Mouse (Mus musculus): Measurements from ENCODE around the gene Arid4a. TPM values are rescaled to one million over a fixed set of nuclear protein-coding genes. Genes with fewer than 3 reads are reported as not detected.
A peak's percentile ranks its signal among the peaks of the same experiment; 100 is the strongest.

Gene Arid4a
- polyA plus RNA-seq, 1 experiment from 2014 or later, result 43.9 TPM

DNA sequence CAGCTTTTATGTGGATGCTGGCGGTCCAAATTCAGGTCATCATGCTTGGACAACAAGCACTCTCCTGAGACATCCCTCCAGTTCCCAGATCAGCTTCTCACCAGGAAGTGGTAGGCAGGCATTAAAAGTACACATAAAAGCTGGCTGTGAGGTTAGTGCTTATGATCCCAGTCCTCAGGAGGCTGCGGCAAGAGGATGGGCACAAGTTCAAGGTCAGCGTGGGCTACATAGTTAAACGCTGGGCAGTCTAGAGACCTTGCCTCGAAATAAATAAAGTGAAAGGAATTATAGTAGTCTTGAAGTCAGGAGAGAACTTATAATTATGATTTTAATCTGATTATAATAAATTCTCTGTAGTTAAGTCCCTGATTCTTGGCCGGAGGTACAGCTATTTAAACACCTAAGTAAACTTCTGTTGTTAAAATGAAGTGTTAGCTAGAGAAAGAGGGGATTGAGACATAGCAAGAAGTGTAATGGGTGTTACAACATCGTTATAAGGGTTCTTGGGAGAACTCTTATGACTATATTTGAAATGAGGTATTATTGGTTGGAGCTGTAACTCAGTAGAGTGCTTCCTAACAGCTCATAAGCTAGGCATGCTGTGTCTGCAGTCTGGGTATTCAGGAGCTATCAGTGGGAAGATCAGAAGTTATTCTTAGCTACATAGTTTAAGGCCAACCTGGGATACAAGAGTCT, 30.8 kb upstream of the Arid4a start:
- no peak overlapping the region for H3K9ac ChIP-seq (replicated peaks)
- no peak for ATAC-seq (ENCODE audit: low FRiP score)
- no peak overlapping the region for H3K4me3 ChIP-seq (replicated peaks)
- H3K27ac ChIP-seq (replicated peaks), result no peak overlapping the region
- H3K36me3 ChIP-seq, result peaks cover 68% of the 10 kb centered on the region
- H3K9me3 ChIP-seq (replicated peaks), result no peaks in the 10 kb centered on the region
- WGBS, result 95% methylated on average over 7 of the region's 7 CpGs
- no peaks in the 10 kb centered on the region for H3K4me1 ChIP-seq
- H3K27me3 ChIP-seq (replicated peaks), result no peaks in the 10 kb centered on the region
- H3K4me2 ChIP-seq, result no peak overlapping the region

DNA sequence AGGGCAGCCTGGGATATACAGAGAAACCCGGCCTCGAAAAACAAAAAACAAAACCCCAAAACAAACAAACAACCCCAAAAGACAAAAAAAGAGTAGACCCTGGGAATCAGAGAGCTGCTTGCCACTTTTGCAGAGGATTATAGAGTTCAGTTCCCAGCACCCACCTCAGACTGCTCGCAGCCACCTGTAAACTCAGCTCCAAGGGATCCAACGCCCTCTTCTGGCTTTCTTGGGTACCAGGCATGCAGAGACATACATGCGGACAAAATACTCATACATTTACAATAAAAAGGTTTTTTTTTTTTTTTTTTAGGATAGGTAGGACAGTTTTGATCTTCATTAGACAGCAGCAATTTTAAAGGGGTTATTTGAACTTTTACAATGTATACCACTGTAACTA, 18.6 kb upstream of the Arid4a start:
- peaks cover 7% of the 10 kb centered on the region; the same call in 1 of the 2 replicates for H3K4me1 ChIP-seq
- no peak overlapping the region for H3K4me2 ChIP-seq
- WGBS, result 90% methylated on average over 5 of the region's 5 CpGs
- H3K4me3 ChIP-seq (replicated peaks), result no peak overlapping the region
- no peaks in the 10 kb centered on the region for H3K27me3 ChIP-seq (replicated peaks)
- no peak for ATAC-seq (ENCODE audit: low FRiP score)
- H3K9me3 ChIP-seq (replicated peaks), result no peaks in the 10 kb centered on the region
- no peak overlapping the region for H3K9ac ChIP-seq (replicated peaks)
- H3K27ac ChIP-seq (replicated peaks), result no peak overlapping the region
- peaks cover 34% of the 10 kb centered on the region for H3K36me3 ChIP-seq

DNA sequence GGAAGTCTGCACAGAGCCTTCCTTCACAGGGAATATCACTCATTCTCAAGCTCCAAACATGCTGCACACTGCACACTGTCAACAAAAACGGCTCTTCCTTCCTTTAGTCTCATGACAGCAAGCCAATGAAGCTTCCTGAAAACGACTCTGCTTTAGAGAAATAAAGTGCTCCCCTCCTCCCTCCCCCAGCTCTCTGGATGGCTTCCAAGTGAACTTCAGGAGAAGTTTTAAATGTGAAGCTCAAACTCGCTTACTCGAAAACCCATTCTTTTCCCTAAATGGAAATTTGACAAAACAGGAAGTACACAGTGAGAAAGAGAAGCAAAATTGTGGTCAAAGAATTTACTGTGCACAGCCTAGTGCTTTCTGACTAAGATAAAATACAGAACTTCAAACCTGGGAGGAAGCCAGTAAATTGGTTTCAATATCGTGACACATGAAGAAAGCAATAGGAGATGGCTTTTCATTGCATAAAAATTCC, 16.3 kb upstream of the Arid4a start:
- Histone ChIP-seq H3K27ac (replicated peaks) (peak overlapping the region; percentile 10; the same call in 1 of the 2 replicates), H3K9ac (replicated peaks) (no peak overlapping the region), H3K4me3 (replicated peaks) (no peak overlapping the region), H3K27me3 (replicated peaks) (no peaks in the 10 kb centered on the region), H3K4me1 (peaks cover 7% of the 10 kb centered on the region; the same call in 1 of the 2 replicates), H3K4me2 (no peak overlapping the region), H3K9me3 (replicated peaks) (no peaks in the 10 kb centered on the region), H3K36me3 (peaks cover 31% of the 10 kb centered on the region)
- 49% methylated on average over 5 of the region's 5 CpGs for WGBS
- no peak for ATAC-seq (ENCODE audit: low FRiP score)

DNA sequence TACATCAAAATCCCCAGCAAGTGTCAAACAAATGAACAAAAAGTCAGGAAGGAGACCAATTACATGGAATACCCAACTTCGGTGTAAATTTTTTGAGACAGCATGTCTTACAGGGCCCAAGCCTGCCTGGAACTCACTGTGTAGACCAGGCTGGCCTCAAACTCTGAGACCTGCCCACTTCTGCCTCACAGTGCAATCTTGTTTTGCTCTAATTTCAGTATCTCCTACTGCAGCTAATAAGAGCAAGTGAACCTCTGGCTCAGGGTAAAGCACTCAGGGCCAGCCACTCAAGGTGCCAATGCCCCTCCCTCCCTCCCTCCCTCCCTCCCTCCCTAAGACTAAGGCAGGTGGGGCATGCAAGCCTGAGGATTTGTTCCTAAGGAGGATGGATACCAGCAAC, 15.4 kb upstream of the Arid4a start:
- Histone ChIP-seq H3K9me3 (replicated peaks) (no peaks in the 10 kb centered on the region), H3K27ac (replicated peaks) (no peak overlapping the region), H3K36me3 (peaks cover 35% of the 10 kb centered on the region), H3K27me3 (replicated peaks) (no peaks in the 10 kb centered on the region), H3K4me2 (no peak overlapping the region), H3K4me1 (peaks cover 7% of the 10 kb centered on the region; the same call in 1 of the 2 replicates), H3K9ac (replicated peaks) (no peak overlapping the region), H3K4me3 (replicated peaks) (no peak overlapping the region)
- 80% methylated on average over 1 of the region's 1 CpGs for WGBS
- ATAC-seq (ENCODE audit: low FRiP score), result no peak

DNA sequence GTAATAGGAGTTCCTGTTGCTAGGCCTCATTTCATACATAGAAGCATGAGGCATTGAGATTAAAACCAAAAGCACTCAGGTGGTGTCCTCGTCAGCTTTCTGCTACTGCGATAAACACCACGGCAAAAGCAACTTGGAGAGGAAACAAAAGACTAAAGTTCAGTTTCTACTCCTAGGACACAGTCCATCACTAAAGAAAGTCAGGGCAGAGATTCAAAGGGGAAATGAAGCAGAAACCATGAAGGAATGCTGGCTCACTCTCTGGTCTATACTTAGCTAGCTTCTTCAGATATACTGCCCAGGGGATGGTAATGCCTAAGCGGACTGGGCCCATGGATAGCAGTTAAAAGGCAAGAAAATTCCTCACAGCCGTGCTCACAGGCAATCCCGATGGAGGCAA, 14.3 kb upstream of the Arid4a start:
- no peak overlapping the region for H3K9ac ChIP-seq (replicated peaks)
- no peak overlapping the region for H3K27ac ChIP-seq (replicated peaks)
- no peak overlapping the region for H3K4me3 ChIP-seq (replicated peaks)
- H3K4me1 ChIP-seq, result peaks cover 7% of the 10 kb centered on the region; the same call in 1 of the 2 replicates
- H3K4me2 ChIP-seq, result no peak overlapping the region
- H3K9me3 ChIP-seq (replicated peaks), result no peaks in the 10 kb centered on the region
- no peaks in the 10 kb centered on the region for H3K27me3 ChIP-seq (replicated peaks)
- WGBS, result 57% methylated on average over 6 of the region's 6 CpGs
- no peak for ATAC-seq (ENCODE audit: low FRiP score)
- H3K36me3 ChIP-seq, result peaks cover 35% of the 10 kb centered on the region

DNA sequence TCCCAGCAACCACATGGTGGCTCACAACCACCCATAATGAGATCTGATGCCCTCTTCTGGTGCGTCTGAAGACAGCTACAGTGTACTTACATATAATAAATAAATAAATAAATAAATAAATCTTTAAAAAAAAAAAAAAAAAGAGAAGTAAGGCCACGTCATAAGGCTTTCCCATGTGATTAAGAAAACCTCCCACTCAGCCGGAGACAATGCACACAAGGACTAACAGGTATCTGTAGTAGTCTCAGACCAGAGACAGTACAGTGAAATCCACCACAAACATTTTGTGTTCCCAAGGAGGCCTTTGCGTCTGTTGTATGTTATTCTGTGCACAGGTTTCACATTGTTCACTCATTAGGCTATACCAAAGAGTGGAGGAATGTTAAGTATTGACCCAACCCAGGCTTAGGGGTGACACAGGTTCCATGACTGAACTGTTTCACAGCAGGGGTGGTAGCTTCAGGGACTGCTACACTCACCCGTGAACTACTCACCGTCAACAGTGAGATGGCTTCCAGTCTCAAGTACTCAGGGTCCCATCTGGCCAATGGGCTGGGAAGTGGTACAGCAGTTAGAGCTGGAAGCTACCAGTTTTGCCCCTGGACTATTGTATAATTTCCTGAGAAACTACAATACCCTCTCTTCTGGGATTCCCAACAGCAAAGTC, 11.9 kb upstream of the Arid4a start:
- WGBS, result 90% methylated on average over 5 of the region's 6 CpGs
- Histone ChIP-seq H3K4me3 (replicated peaks) (no peak overlapping the region), H3K27me3 (replicated peaks) (no peaks in the 10 kb centered on the region), H3K9ac (replicated peaks) (no peak overlapping the region), H3K4me1 (peaks cover 4% of the 10 kb centered on the region; the same call in 1 of the 2 replicates), H3K9me3 (replicated peaks) (no peaks in the 10 kb centered on the region), H3K36me3 (peaks cover 49% of the 10 kb centered on the region), H3K27ac (replicated peaks) (no peak overlapping the region), H3K4me2 (no peak overlapping the region)
- no peak for ATAC-seq (ENCODE audit: low FRiP score)

DNA sequence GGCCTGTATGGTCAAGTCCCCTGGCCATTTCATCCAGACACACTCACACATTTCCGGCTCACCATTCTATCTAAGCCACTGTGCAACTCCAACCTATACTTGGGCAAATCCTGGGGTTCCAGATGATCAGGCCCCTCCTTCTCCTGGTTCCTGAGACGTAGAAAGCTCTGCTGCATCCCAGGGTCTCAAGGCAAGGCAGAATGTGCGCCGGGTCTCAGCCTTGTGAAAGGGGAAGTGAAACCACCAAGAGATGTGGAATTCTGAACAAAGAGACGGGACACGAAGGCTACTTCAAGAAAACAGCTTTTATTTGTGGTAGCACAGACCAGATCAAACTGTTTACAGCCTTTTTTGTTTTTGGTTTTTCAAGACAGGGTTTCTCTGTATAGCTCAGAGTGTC, 9.6 kb upstream of the Arid4a start:
- Histone ChIP-seq H3K27me3 (replicated peaks) (no peaks in the 10 kb centered on the region), H3K36me3 (peaks cover 59% of the 10 kb centered on the region), H3K9ac (replicated peaks) (no peak overlapping the region), H3K4me3 (replicated peaks) (no peak overlapping the region), H3K4me2 (no peak overlapping the region), H3K4me1 (no peaks in the 10 kb centered on the region), H3K27ac (replicated peaks) (no peak overlapping the region), H3K9me3 (replicated peaks) (no peaks in the 10 kb centered on the region)
- ATAC-seq (ENCODE audit: low FRiP score), result no peak
- 95% methylated on average over 6 of the region's 6 CpGs for WGBS

DNA sequence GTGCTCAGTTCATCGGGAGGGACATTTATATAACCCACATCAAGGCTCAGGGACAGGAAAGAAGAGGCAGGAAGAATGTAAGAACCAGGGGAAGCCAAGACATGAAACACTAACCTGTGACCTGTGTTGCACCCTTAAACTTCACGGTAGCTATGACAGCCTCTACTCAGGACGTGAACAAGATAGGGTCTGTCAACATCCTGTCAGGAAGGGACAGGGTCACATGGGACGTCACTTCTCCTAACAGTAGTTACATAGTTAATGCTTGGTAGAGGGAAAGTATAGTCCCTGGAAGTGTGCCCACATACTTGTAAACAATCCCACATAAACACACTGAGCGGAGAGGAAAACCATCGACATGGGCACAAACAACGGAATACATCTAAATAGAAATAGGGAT, 8.9 kb upstream of the Arid4a start:
- H3K9ac ChIP-seq (replicated peaks), result no peak overlapping the region
- H3K36me3 ChIP-seq, result peaks cover 61% of the 10 kb centered on the region
- H3K9me3 ChIP-seq (replicated peaks), result no peaks in the 10 kb centered on the region
- no peak overlapping the region for H3K4me3 ChIP-seq (replicated peaks)
- no peak for ATAC-seq (ENCODE audit: low FRiP score)
- no peaks in the 10 kb centered on the region for H3K27me3 ChIP-seq (replicated peaks)
- no peak overlapping the region for H3K4me2 ChIP-seq
- WGBS, result 93% methylated on average over 7 of the region's 7 CpGs
- no peak overlapping the region for H3K27ac ChIP-seq (replicated peaks)
- H3K4me1 ChIP-seq, result peaks cover 2% of the 10 kb centered on the region

DNA sequence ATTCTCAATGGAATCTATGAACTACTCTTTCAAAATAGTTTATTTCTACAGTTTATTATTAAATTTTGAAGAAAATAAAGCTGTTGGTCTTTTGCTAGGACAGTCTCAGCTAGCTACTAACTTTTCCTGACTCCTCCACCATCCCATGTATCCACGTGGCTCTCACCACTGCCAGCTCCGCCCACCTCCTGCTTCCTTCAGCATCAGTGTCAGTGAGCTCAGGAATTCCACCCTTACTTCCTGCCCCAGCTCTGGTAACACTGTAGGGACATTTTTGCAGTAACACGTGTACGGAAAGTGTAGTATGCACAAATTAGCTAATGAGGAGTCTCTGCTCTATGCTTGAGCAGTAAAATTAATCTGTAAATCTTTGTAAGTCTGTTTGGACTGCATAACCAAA, 6.0 kb upstream of the Arid4a start:
- H3K9me3 ChIP-seq (replicated peaks), result no peaks in the 10 kb centered on the region
- no peaks in the 10 kb centered on the region for H3K27me3 ChIP-seq (replicated peaks)
- H3K9ac ChIP-seq (replicated peaks), result no peak overlapping the region
- H3K4me3 ChIP-seq (replicated peaks), result no peak overlapping the region
- ATAC-seq (ENCODE audit: low FRiP score), result no peak
- 78% methylated on average over 4 of the region's 4 CpGs for WGBS
- peaks cover 60% of the 10 kb centered on the region for H3K36me3 ChIP-seq
- H3K4me2 ChIP-seq, result no peak overlapping the region
- H3K4me1 ChIP-seq, result peaks cover 22% of the 10 kb centered on the region
- no peak overlapping the region for H3K27ac ChIP-seq (replicated peaks)

DNA sequence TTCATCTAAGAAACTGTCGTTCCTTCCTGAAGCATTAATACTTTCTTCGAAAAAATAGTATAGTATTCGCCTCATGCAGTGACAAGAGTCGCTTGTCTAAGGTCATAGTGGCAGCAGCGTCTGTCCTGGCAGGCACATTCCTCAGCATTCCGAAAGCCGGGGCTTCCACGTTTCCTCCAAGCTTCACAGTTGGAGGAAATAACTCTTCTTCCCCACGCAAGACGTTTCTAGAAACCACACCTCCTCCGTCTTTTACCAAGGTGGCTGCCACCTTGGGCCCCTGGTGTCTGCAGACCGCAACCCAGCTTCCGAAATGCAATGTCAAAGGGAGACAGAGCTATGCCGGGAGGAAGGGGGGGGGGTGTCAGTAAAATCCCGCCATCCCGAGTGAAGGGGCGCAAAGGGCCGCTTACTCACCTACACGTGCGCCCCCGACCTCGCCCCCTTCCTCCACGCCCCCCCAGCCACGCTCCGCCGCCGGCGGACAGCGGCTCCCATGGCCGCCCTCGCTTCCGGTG, 886 bp upstream of the Arid4a start:
- Histone ChIP-seq H3K4me2 (peak overlapping the region; percentile 64), H3K4me1 (peaks cover 27% of the 10 kb centered on the region), H3K9me3 (replicated peaks) (no peaks in the 10 kb centered on the region), H3K4me3 (replicated peaks) (peak overlapping the region; percentile 99), H3K9ac (replicated peaks) (peak overlapping the region; percentile 87), H3K27ac (replicated peaks) (peak overlapping the region; percentile 98), H3K36me3 (peaks cover 22% of the 10 kb centered on the region), H3K27me3 (replicated peaks) (no peaks in the 10 kb centered on the region)
- WGBS, result 1% methylated on average over 29 of the region's 32 CpGs
- peak; percentile 8; the same call in 1 of the 2 replicates for ATAC-seq (ENCODE audit: low FRiP score)

DNA sequence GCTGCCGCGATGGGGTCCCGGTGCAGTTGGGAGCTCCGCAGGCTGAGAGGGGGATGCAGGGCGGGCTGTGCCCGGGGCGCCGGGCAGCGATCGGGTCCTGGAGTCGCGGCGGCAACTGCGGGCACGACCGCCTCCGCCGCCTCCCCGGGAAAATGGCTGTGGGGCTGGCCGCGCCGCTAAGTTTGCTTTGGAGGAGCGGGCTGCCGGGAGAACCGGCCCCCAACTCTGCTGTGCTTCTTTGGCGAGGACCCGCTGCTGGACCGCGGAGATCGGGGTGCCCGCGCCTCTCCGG, 367 bp downstream of the Arid4a start:
- H3K4me2 ChIP-seq, result peak overlapping the region; percentile 89
- no peaks in the 10 kb centered on the region for H3K27me3 ChIP-seq (replicated peaks)
- 0% methylated on average over 18 of the region's 33 CpGs for WGBS
- H3K27ac ChIP-seq (replicated peaks), result peak overlapping the region; percentile 92
- no peaks in the 10 kb centered on the region for H3K9me3 ChIP-seq (replicated peaks)
- peak overlapping the region; percentile 99 for H3K4me3 ChIP-seq (replicated peaks)
- peak; percentile 1 for ATAC-seq (ENCODE audit: low FRiP score)
- H3K4me1 ChIP-seq, result peaks cover 27% of the 10 kb centered on the region
- peak overlapping the region; percentile 83 for H3K9ac ChIP-seq (replicated peaks)
- H3K36me3 ChIP-seq, result peaks cover 28% of the 10 kb centered on the region
